Mouse (Mus musculus) frontal cortex, adult (tissue): ENCODE data around the gene Ccdc22.

Source experiments
- ATAC-seq: cut with Nextera tagmentation; 2 replicates; pipeline ENCODE4 v1.9.2; 2017; ENCODE audit warnings: mild to moderate bottlenecking, moderate library complexity, mixed read lengths; ENCODE audit not compliant: low TSS enrichment

Gene Ccdc22

DNA sequence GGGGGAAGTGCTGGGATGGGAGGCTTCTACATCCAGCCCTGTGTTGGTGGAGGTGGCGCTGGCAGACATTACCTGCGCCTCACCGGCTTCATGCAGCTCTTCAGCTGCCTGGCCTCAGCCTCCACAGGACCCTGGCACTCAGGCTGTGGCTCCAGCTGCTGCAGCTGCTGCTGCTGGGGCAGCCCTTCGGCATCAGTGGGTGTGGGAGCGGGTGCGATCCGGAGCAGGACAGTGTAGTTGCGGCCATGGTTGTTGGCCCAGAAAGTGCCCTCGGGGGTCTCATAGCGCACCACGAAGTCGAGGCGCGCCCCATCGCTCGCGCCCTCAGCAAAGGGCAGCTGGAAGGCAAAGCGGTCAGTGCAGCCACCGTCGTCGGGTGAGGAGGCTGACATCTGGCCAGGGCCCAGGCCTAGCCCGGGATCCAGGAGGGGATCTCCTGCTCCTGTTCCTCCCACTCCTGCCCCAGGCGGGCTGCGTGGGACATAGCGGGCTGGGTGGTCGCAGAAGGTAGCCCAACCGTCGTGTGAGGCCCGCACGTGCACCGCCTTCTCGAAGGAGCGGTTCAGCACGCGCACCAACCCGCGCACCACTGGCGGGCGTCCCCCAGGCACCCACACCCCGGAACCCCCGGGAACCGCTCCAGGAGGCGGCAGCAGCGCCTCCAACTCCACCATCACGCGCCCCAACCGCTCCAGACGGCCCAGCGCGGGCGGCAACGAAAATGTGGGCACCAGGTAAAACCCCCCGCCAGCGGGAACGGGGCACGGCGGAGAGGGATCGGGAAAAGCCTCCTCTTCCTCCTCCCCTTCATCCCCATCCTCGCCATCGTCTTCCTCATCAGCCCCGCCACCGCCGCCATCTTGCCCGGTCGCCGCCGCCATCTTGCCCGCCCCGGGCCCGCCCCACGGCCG is 31.9 kb downstream of the Ccdc22 start, which contains the start of gene Foxp3:
Foxp3 (plus strand) TSS at position 469 of the 911 bp plus-strand sequence.
- ATAC-seq: peak; percentile 34

DNA sequence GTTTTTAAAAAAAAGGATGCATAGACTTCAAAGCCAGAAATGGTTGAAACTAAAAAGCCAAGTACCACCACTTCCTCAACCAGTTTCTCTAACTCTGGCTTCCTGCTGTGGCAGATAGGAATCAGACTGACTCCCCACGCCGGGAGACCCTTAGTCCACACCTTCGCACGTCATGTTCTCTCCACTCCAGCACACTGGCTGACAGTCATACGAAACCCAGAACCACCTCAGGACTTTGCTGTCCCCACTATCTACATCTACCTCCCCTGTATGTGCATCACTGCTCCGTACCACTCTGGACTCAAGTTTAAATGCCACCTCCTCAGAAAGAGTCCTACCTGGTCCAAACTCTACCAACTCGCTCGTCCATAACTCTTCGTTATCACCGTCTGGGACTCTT is 32.9 kb downstream of the Ccdc22 start:
- ATAC-seq: no peak

DNA sequence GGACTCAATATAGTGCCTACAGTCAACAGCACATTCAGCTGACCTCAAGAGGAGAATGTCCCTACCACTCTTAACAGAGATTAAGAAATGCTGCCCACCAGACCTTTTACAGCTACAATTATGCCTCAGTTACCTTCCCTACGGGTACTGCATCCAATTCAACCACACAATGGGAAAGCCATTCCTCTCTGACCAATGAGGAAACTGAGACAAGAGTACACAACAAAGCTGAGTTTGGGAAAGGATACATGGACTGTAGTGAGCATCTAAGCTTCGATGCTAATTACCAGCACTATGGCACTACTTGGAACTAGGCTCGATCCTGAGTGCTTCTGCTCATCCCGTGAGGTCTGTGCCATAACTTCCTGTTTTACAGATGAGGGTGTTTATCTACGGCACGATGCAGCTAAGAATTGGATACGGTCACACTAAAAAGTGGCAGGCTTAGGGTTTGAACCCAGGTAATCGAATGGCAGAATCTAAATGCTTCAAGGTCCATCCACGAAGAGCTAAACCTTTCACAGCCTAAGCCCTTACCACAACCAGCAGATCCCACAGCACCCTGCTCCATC is 33.7 kb downstream of the Ccdc22 start:
- ATAC-seq: no peak

DNA sequence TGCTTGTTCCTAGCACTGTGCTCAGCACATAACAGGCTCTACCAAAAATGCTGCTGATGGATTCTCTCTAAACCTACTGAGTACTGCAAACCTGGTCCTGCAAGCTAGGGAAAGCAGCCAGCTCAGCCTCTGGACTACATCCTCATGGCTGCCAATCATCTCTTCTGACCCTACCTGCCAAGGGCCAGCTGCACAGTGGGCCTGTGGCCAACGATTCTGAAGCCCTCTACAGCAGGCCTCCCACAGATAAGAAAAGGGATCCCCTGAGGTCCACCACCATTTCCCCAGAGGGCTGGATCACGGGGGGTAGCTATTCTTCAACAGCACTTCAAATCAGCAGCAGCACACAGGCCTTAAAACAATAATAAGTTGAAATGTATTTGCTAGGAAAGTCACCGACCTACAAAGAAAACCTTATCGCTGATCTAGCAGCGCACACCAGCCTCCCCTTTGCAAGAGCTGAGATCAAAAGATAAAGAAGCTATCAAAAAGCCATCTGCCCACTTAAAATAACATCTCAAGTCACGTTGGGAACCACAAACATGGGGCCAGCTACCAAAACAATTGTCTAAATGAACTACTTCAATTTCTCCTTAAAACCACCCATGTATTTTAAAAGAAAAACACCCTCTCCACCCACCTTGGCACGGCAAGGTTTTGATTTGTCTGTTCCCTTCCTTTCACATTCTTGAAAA is 34.7 kb downstream of the Ccdc22 start:
- ATAC-seq: no peak

DNA sequence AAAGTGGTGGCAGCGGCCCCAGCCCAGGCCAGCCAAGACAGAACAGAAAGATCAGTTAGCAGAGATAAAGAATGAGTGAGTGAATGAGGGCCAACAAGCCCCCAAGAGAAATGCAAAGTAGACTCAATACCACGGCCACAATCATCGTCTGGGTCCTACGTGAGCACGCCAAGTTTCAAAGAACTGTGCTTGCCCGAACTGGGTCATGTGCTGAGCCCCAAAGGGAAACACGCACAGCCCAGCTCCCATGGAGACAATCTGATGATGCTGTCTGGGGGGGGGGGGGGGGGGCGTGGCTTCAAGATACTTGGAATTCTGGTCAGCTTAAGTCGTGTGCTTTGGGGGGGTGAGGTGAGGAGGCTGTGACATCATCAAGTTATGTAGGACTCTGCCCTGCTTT is 37.8 kb downstream of the Ccdc22 start:
- ATAC-seq: no peak

DNA sequence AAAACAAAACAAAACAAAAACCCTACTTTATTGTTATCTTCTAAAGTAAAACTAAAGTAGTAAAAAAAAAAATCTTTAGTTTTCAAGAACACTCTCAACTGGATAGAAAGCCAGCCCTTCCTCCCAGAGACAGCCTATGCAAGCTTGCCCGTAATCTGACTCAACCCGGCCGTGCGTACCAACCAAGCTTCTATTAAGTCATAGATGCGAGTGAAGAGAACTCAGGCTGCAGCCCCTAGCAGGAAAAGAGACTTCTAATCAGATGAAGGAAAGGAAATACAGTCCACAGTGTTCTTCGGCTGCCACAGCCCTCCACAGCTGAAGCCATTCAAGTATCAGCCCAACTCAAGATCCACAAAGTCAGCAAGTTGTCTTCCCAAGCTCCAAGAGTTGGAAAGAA is 39.0 kb downstream of the Ccdc22 start:
- no peak for ATAC-seq

DNA sequence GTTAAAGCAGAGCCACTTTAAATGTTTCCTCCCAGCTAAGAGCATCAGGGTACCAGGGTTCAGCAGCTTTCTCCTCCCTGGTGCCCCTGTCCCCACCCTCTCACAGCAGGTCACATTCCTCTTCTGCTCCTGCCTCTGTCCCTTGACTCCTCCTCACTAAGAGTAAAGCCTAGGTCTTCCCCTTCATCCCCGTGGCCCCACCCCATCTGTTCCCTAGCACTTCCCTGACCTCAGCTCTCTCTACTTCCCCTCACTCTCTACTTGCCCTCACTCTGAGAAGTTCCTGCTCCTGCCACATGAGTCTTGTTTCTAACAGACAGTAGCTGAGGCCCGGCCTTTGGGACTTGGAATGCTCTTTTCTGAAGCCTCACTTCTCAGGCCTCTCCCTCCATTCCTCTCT is 42.2 kb downstream of the Ccdc22 start:
- no peak for ATAC-seq

DNA sequence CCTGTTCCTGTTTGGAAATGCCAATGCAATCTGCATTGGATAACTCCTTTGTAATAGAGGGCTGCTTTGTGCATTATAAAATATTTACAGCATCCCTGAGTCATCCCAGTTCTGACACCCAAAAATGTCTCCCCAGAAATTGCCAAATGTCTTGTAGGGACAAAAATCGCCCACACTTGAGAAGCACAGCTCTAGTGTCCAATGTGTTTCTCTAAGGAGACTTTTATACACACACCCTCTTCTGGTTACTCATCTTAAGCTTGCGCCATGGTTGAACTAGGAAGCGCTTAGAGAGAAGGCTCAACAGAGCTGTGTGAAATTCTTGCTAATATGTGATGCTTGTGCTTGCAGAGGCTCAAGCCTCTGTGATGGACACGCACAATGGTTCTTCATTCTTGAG is 51.8 kb downstream of the Ccdc22 start:
- peak; percentile 88 for ATAC-seq
